Mouse (Mus musculus) MEL-GATA-1-ER (cell line): ENCODE results near the gene Reg2.
"Not testable (repeated sequence)": the region's sequence is repeated elsewhere in the genome, so short reads cannot be mapped to it uniquely, and the experiment has no call there.

Experiments
- DNase-seq: peaks from one replicate; pipeline ENCODE4 v3.0.0-alpha.2; 2012; ENCODE audit warnings: low read depth; ENCODE audit errors: extremely low read depth

The Reg2 gene

GRCm38 (mm10) chr6:78395323-78395722, at the start of gene Reg2:
Reg2 (plus strand) TSS chr6:78395623.
- not testable (repeated sequence) for DNase-seq

GRCm38 (mm10) chr6:78361971-78362563, 33.4 kb upstream of the Reg2 start:
- DNase-seq: no peak

- no peak for DNase-seq
These were observed 25.1 kb upstream of the Reg2 start, which contains the start of gene Reg3b for GRCm38 (mm10) chr6:78370357-78370756. Reg3b (plus strand) TSS chr6:78370657.

- no peak for DNase-seq
These were observed 16.7 kb upstream of the Reg2 start, which contains the start of gene Reg3d for GRCm38 (mm10) chr6:78378765-78379164. Reg3d (minus strand) TSS chr6:78378865.

GRCm38 (mm10) chr6:78380409-78380808, 15.0 kb upstream of the Reg2 start, which contains the start of gene Reg3a:
Reg3a (plus strand) TSS chr6:78380709.
- no peak for DNase-seq

GRCm38 (mm10) chr6:78385609-78386008, 9.8 kb upstream of the Reg2 start:
- no peak for DNase-seq

- not testable (repeated sequence) for DNase-seq
These were observed 27.0 kb downstream of the Reg2 start, which contains the start of gene Reg1 for GRCm38 (mm10) chr6:78422411-78422810. Reg1 (plus strand) TSS chr6:78422711.

- DNase-seq: no peak
These were observed 30.1 kb downstream of the Reg2 start for GRCm38 (mm10) chr6:78425497-78425896.

- no peak for DNase-seq
These were observed 51.8 kb downstream of the Reg2 start for GRCm38 (mm10) chr6:78447202-78447601.

GRCm38 (mm10) chr6:78448409-78448808, 53.0 kb downstream of the Reg2 start:
- DNase-seq: no peak

GRCm38 (mm10) chr6:78452804-78453203, 57.4 kb downstream of the Reg2 start:
- DNase-seq: no peak
